Mouse (Mus musculus): Measurements from ENCODE around the gene Gstp2.

GRCm38 (mm10) chr19:3998335-3998734, 47.5 kb downstream of the Gstp2 start:
- TF ChIP-seq CTCF (conservative IDR thresholded peaks at IDR 0.05; ENCODE audit: low read length), result no peak
- no peak for TF ChIP-seq NANOG (IDR thresholded peaks at IDR 0.05; ENCODE audit: borderline replicate concordance, low read length)
- TF ChIP-seq POU5F1 (IDR thresholded peaks at IDR 0.05; ENCODE audit: borderline replicate concordance, low read length), result no peak

Measured in E14TG2a.4 (cell line).